Mouse (Mus musculus) embryo, embryonic 9.5 days (tissue): ENCODE results near the gene Cdc42.

Experiments
- DNase-seq: peaks from one replicate; pipeline ENCODE4 v3.0.0-alpha.2; 2017; ENCODE audit errors: extremely low spot score

The Cdc42 gene

GRCm38 (mm10) chr4:137357517-137358254 is at the start of gene Cdc42:
Gene Cdc42 (minus strand): TSS chr4:137357720.
- peak; percentile 99 for DNase-seq

- DNase-seq = no peak
Measured at GRCm38 (mm10) chr4:137405571-137405970, 48.1 kb upstream of the Cdc42 start.

- no peak for DNase-seq
Measured at GRCm38 (mm10) chr4:137396641-137397525, 39.4 kb upstream of the Cdc42 start.

- no peak for DNase-seq
Measured at GRCm38 (mm10) chr4:137393378-137394135, 36.0 kb upstream of the Cdc42 start.

GRCm38 (mm10) chr4:137392874-137393273 is 35.4 kb upstream of the Cdc42 start:
- DNase-seq = no peak

GRCm38 (mm10) chr4:137391287-137391686 is 33.8 kb upstream of the Cdc42 start:
- DNase-seq = no peak

GRCm38 (mm10) chr4:137390196-137390595 is 32.7 kb upstream of the Cdc42 start:
- DNase-seq = no peak

GRCm38 (mm10) chr4:137388983-137389382 is 31.5 kb upstream of the Cdc42 start:
- DNase-seq = no peak

- peak; percentile 91 for DNase-seq
Measured at GRCm38 (mm10) chr4:137388059-137388794, 30.7 kb upstream of the Cdc42 start.

GRCm38 (mm10) chr4:137387482-137388058 is 30.1 kb upstream of the Cdc42 start:
- no peak for DNase-seq

- DNase-seq = peak; percentile 54
Measured at GRCm38 (mm10) chr4:137380702-137381605, 23.4 kb upstream of the Cdc42 start.

GRCm38 (mm10) chr4:137379713-137380255 is 22.3 kb upstream of the Cdc42 start:
- DNase-seq = no peak

GRCm38 (mm10) chr4:137379085-137379484 is 21.6 kb upstream of the Cdc42 start:
- no peak for DNase-seq

GRCm38 (mm10) chr4:137377526-137378304 is 20.2 kb upstream of the Cdc42 start:
- no peak for DNase-seq

GRCm38 (mm10) chr4:137376778-137377177 is 19.3 kb upstream of the Cdc42 start:
- no peak for DNase-seq

- peak; percentile 47 for DNase-seq
Measured at GRCm38 (mm10) chr4:137375314-137376278, 18.1 kb upstream of the Cdc42 start.

GRCm38 (mm10) chr4:137373711-137374110 is 16.2 kb upstream of the Cdc42 start:
- no peak for DNase-seq
